Mouse (Mus musculus) gastrocnemius, adult 8-10 months (tissue): ENCODE measurements at regions not wholly inside any gene's neighbourhood (a gene's known extent, or its start where the extent isn't known, plus 50 kb on each side); places are given as distances from the start of the nearest gene placed in this dataset.
"Not testable (repeated sequence)": the region's sequence is repeated elsewhere in the genome, so short reads cannot be mapped to it uniquely, and the experiment has no call there.

Experiments
- DNase-seq, 2 experiments: peaks; one replicate each; pipeline ENCODE4 v3.0.0; 2022; ENCODE audit warnings: low spot score in 2 of 2

DNA sequence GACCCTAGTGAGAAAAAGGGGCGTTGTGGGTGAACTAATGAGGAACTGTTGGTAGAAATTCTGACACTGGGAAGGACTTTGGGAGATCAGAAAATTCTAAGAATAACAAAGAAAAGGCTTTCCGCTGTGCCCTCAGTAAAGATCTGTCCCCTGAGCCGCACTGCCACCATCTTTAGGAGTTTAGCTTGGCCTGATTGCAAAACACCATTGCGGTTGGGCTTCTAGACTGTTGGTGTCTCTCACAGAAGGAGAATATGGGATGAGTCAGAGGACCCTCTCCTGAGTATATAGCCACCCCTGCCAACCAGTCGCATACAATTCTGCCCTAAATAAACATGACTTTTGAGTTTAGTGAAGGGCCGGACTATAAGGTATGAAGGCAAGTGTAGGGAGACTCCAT lies 147.5 kb upstream of the Nrip1 start:
- no peak for DNase-seq

DNA sequence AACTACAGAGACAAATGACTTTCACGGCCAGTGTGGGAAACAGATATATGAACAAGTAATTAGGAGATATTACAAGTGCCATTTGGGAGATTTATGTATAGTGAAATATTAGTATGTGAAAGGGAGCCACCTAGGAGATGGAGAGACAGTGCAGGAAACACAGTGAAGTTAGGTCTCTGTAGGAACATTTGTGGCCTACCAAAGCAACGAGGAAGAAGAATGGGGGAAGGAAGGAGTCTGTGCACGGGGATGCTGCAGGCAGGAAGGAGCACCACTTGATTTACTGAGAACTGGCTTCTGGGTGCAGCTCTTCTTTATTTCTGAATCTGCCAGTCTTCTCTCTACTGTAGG lies 147.0 kb upstream of the Nrip1 start:
- no peak for DNase-seq

DNA sequence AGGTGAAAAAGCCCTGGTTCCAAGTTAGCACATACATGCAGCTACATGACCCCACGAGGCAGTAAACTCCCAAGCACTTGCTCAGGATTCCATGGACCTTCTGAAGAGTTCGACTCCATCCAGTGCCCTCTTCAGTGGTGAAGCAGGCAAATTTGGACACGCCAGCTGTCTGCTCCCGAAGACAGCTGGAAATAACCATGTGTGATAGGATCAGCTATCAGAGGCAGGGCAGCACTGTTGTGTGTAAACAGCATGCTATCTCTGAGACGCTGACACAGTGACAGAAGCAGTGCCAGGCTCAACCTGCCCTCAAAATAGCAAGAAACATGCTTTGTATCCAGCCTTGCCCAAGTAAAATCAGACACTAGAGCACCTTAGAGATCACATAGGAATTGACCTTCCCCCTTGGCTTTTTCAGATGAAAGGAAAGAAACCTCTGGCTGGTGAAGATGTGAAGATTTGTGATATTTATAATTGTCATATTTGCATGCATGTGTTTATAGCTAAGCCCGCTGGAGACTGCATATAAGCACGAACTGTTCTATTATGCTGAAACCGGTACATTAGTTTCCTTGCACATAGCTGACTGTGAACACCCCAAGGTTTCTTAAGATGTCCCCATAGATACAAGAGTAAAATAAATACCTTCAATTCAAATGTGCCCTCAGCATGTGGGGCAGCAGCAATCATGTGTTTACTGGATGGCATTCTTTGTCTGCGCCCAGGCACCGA lies 146.4 kb upstream of the Nrip1 start:
- no peak for DNase-seq

DNA sequence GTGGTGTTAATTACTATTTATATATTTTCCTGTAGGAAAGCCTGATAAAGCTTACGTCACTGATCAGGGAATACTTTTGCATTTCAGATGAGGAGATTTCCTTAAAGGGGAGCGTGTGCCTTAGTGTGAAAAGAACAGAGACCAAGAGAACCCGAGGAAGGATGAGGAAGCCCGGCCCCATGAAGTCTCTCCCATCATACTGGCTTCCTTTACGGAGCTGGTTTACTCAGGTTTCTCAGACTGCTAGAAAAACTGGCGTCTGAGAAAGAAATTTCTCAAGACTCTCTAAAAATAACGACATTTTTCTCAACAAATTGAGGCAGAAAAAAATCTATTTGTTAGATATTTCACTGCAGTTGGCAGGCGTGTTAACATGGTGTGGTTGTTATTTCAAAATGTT lies 137.2 kb upstream of the Nrip1 start:
- no peak for DNase-seq

DNA sequence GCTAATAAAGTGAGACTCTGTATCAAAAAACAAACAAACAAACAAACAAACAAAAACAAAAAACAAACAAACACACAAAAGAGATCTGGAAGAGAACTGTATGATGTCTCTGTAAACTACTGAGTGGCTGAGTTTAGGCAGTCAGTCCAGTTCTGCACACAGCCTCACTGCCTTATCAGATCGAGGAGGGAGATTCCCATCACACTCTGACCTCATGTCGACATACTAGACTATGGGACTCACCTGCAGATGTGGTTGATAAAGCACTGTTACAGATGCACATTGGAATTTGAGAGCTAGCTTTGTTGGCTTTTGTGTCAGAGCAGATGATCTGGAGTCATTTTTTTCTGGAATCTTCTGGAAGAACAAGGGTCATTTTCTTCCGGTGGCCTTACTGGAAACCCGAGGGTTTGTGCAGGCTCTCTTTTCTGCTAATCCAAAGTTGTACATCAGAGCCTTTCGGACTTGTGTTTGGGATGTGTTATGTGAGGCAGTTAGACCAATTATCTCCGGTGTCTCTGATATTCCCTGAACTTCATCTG lies 135.6 kb upstream of the Nrip1 start:
- no peak for DNase-seq

DNA sequence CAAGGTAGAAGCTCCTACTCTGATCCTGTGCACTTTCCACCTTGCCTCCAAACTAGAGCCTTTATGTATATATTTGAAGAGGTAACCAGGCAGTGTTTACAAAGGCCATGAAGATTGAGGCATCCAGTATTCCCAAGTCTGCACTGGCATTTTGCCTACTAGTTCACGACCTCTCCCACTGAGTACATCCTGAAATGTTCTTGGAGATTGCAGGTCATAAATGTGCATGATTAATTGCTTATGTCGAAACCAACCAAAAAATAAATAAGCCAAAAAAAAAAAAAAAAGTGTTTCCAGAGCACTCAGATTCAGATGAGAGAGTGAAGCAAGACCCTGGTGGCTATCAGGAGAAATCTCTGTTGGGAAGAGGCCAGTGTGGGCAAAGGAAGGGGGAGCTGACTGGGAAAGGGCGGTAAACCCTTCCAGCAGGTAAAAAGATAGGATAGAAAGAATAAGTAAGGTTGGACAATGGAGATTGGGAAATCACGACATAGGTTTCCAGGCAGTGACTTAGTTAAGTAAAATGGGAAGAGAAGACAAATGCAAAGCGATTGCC lies 133.6 kb upstream of the Nrip1 start:
- DNase-seq: no peak

DNA sequence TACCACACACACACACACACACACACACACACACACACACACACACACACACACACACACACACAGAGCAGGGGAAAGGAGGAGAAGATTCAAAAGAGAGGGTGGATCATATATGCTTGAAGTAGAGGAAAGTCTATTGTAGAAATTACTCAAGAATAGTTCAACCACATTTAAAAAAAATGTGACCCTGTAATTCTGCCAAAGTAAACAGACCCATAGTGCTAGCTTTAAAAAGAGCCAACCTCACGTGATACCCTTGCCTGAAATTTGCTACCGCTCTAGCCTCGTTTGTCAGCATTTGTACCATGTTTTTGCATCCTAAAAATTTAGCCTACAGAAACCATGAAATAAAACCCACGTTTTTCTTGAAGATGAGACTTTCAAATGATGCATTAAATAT lies 132.6 kb upstream of the Nrip1 start:
- no peak for DNase-seq

DNA sequence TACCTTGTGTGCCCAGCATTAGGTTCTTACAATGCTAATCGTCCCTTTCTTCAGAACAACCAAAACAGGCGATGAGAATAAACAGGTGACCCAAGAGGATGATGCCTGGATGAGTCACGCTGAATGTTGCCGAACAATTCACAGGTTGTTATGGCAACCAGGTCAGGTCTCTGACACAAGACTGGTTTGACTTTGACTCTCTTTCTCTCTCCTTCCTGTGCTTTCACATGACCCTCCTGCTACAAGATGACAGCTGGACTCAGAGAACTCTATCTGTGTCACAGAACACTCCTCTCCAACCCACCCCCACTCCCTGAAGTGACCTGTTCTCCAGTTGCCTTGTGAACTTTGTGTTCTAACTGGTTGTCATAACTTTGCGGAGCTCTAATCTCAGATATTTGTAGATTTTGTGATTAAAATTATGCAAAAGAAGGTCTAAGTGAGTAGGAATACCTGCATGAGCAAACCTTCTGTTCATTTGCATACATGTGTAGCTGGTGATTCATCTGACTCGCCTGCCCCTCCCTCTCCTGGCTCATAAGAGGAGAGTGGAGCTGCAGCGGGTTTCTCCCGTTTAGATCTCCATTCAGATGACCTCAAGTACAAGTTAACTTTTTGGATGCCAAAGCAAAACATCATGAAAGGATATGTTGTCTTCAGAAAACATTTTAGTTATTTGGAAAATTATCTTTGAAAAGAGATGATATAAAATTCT lies 126.2 kb upstream of the Nrip1 start:
- no peak for DNase-seq

DNA sequence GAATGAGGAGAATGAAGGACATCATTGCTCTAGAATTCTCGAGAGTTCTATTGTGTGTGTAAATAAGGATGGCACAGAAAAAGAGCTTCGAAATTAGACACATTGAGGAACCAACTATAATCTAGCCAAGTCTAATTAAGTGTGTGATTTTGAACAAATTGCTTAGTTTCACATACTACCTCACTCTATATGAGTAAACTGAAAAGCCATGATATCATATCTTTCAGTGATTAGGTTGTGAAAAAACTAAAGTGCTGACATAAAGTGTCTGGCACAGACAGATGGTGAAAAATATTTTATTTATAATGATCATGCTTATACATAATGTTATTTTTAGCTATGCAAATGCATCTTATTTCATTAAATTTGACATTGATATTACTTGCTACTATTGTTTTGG lies 124.6 kb upstream of the Nrip1 start:
- DNase-seq: no peak

DNA sequence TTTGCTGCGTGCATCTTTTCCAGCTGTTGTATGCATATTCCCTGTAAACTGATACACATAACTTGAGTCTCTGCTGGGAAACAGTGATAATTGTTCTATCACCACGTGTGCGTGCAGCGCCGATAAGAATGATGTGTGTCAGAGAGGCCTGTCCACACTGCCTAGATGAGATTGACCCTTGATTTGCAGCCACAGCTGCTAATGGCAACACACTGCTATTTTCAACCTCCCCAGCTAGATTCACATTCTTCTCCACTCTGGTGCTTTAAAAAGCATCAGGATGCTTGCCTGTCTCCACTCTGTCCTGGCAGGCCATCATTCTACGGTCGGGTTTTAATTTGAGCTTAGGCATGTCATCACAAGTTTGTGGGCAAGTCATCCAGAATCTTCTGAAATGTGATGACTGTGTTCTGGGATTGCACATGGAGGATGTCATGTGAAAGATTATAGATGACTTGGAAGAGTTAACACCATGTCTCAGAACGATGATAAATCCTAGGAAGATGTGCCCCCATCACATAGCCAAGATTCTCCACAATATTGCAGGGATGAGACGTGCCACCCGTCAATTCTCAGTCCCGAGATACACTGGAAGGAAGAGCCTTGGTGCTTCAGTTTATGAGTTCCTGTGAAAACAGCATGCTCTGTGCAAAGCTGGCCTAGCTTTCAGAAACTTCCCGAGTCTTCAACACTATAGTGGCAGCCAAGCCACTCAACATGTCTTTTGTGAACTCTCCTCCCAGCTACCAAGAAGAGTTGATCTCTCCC lies 123.6 kb upstream of the Nrip1 start:
- no peak for DNase-seq

DNA sequence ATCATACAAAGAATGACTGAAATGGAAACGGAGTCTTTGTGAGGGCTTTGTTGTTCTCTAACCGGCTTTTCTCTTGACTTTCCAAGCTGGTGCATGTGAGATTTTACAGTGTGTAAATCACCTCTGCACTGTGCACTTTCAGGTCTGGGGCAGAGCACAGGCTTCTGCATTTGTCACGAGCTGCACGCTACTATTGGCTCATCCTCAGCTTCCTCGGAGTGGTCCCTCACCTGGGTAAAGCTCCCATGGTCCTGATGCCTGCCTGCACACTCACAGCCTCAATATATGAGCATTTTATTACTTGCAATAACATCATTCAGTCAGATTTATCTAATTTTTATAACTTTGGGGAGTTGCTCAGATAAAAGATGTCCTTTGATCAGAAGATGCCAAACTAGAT lies 109.8 kb upstream of the Nrip1 start:
- no peak for DNase-seq

DNA sequence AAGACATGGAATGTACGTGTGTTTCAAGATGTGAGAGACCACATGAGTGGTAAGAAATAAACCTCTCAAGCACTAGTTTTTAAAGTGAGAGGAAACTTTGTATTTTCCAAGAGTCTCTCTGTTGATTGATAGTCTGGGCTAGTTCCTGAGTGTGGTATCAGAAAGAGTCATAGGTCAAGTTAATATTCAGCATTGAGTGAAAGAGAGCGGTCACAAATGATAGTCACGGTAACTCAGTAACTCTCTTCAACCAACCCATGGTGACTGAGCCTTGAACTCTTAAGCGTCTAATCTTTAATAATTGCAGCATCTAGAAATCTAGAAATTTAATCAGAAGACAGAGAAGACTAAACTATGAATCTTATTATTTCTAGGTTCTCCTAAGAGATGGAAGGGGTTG lies 108.3 kb upstream of the Nrip1 start:
- DNase-seq: no peak

DNA sequence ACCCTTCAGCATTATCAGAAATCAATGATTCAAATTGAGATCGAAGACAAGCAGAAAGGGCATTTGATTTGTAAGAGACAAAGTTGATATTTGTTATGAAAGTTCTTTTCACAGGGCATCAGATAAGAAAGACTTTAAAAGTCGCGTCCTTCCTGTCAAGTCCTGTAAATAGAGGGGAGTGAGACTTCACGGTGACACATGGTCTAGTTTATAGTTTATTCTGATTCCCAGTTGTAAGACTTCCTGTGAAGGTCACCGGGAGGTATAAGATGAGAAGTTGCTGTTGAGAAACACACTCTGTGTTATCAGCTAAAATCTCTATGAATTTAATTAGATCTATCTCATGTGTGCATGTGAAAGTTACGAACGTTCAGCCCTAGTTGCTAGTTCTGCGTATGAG lies 103.8 kb upstream of the Nrip1 start:
- no peak for DNase-seq

DNA sequence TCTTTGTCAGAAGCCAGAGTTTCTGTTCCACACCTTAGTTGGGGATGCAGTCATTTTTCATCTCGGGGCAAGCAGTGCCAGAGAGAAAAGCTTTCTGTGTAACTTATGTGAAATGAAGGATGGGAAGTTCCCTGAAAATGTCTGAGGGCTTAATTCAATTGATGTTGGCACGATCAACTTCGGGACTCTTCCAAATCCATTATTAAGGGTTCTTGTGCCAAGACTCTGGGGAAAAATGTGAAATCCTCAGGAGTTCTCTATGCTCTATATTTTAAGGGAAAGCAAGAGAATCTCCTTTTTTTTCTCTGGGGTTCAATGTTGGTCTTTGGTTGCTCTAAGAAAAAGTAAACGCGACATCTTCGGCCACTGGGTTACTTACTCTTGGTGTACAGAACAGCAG lies 100.9 kb upstream of the Nrip1 start:
- no peak for DNase-seq

DNA sequence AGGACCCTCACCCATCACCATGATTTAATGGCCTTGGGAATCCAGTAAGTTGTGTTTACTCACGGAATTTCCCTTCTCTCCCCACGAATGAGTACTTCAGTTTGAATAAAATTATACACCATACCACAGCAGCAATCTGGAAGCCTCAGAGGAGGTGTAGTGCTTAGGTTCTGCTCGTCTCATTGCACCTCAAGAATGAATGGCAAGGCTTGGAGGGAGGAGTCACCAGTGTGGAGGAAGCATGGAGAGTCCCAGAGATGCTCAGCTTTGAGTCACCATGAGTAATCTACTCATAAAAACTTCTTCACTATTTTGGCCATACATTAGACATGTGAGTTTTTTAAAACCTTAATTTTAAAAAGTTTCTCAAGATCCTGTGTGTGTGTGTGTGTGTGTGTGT lies 98.8 kb upstream of the Nrip1 start:
- no peak for DNase-seq

DNA sequence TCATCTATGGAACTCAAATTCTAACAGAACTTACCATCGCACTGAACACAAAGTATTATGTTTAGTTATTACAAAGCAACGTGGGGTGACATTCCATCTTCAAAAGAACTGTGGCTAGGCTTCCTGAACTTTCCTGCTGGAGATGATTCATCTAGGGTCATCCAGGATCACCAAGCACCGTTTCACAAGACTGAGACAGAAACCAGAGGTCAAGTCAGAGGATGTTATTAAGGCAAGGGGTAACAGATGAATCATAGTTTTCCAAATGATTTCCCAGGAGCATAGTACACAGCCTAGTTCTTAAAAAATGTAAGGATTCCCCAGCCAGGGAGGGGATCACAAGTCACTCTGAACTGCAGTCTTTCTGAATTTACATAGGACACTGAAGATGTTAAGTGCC lies 97.5 kb upstream of the Nrip1 start:
- no peak for DNase-seq

DNA sequence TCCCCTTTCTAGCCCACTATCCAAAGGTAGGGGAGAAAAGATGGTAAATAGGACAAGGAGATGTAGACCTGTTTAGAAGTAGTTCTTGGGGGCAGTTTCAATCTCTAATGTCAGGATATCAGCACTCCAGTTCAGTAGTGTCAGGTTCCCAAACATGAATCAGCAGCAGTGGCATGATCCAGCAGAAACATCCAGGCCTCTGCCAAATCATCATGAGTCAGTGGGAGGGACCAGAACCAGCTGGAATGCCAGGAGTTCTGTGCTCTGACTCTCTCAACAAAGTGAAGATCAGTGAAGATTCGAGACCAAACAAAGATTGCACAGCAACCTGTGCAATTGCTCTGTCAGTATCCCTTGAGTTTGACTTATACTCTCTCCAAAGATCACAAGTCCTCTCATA lies 85.9 kb upstream of the Nrip1 start:
- DNase-seq: no peak

DNA sequence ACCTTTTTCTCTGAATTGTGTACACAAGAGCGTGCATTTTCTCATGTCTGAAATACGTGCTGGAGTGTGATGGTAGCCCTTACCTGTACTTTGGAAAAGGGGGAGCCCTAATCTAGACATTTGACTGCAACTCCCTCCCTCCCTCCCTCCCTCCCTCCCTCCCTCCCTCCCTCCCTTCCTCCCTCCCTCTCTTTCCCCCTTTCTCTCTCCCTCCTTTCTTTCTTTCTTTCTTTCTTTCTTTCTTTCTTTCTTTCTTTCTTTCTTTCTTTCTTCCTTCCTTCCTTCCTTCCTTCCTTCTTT lies 82.6 kb upstream of the Nrip1 start:
- not testable (repeated sequence) for DNase-seq

DNA sequence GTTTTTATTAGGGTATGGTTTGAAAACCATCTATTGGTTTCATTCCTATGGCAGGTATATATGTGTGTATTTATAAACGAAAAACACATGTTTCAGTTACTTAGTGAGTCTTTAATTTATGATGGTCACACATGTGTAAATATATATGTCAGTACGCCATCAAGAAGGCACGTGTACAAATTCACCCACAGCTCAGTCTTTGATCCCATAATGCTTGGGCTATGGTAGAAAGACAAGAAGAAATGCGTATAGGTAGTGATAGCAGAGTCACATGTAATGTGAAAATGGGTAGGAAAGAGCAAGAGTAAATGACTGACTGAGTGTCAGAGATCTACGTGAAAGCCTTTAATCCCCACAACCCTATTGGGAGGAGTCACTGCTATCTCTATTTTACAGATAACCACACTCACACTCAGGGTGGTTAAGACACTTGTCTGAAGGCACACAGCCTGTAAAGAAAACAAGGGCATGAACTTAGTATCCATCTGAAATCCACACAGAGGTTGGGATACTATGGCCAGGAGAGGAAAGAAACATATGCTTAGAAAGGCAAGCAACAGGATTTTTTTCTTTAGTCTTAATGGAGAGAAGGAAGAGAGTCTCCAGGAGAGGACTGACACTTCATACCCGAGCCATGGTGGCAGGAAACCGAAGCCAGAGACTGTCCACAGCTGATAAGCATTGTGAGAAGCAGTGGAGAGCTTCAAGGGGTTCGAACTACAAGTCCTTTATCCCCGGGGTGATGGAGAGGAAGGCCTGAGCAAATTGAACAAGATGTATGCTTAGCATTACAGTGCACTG lies 82.1 kb upstream of the Nrip1 start:
- no peak for DNase-seq

DNA sequence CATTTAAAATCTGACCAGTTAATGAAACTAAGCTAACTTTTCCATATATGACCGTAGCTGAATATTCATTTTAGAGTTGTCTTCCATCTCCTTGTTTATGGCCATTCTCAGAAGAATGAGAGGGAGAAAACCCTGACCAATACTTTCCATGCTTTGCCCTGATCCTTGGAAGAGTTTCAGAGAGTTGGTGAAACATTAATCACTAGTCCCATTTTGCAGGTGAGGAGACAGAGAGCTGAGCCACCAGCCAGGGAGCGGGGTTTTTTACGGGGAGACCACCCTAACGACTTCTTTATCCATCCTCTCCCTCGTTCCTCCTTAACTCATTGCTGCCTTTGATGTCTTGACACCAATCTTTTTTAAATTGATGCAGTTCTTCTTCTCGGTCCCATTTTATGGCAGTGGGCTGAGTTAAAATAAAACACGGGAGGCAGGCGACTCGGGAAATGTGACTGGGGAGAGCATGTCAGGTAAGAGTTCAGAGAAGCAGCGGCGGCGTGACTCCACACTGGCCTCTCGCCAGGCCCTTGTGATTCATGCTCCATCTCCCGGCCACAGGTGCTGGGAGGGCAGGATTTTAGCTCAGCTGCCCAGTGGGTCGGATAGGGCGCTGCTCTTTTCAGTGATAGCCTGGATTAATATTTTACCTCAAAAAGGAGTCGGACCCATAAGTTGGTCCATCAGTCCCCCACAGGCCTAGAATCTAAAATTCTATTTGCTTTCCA lies 81.3 kb upstream of the Nrip1 start:
- no peak for DNase-seq
